Mouse (Mus musculus) heart, embryonic 14.5 days (tissue): ENCODE results near the gene Akap9. TPM values are rescaled to one million over a fixed set of nuclear protein-coding genes. Genes with fewer than 3 reads are reported as not detected.
A peak's percentile ranks its signal among the peaks of the same experiment; 100 is the strongest.
"Not testable (repeated sequence)": the region's sequence is repeated elsewhere in the genome, so short reads cannot be mapped to it uniquely, and the experiment has no call there.

Source experiments
- ATAC-seq: fragments of 200-750 bp; cut with Nextera tagmentation; 2 replicates; pipeline ENCODE4 v1.8.0; 2017; ENCODE audit warnings: low read depth, moderate TSS enrichment; ENCODE audit not compliant: insufficient number of reproducible peaks, insufficient read depth, low FRiP score
- H3K27ac ChIP-seq, 2 experiments: fragments of 200-500 bp in 1 of 2; fragments of 300-500 bp in 1 of 2; sonication (generic) in 1 of 2; replicated peaks in 1 of 2; 2 replicates each; pipeline ENCODE4 v1.5.1; 2012 to 2014; ENCODE audit warnings: low read depth in 2 of 2, low read length in 2 of 2, control low read depth in 1 of 2, mild to moderate bottlenecking in 1 of 2, mixed read lengths in 1 of 2; ENCODE audit not compliant: control insufficient read depth in 1 of 2, insufficient read depth in 1 of 2
- H3K27me3 ChIP-seq: fragments of 300-500 bp; sonication (generic); 2 replicates; pipeline ENCODE4 v1.6.1; 2014; ENCODE audit warnings: mild to moderate bottlenecking, low read length, control low read depth; ENCODE audit not compliant: control insufficient read depth, insufficient read depth
- H3K36me3 ChIP-seq: fragments of 300-500 bp; sonication (generic); 2 replicates; pipeline ENCODE4 v1.6.1; 2014; ENCODE audit warnings: mild to moderate bottlenecking, control low read depth, low read length, mixed read lengths; ENCODE audit not compliant: control insufficient read depth, insufficient read depth
- H3K4me1 ChIP-seq, 2 experiments: fragments of 200-500 bp in 1 of 2; fragments of 300-500 bp in 1 of 2; sonication (generic) in 1 of 2; 2 replicates each; pipeline ENCODE4 v1.6.1; 2012 to 2014; ENCODE audit warnings: low read length in 2 of 2, control low read depth in 1 of 2, mixed read lengths in 1 of 2; ENCODE audit not compliant: control insufficient read depth in 2 of 2, insufficient read depth in 2 of 2
- H3K4me2 ChIP-seq: fragments of 300-500 bp; sonication (generic); 2 replicates; pipeline ENCODE4 v1.6.1; 2014; ENCODE audit warnings: mild to moderate bottlenecking, low read length
- H3K4me3 ChIP-seq, 2 experiments: fragments of 200-500 bp in 1 of 2; fragments of 300-500 bp in 1 of 2; sonication (generic) in 1 of 2; 2 replicates each; pipeline ENCODE4 v1.5.1; 2012 to 2014; ENCODE audit warnings: low read length in 2 of 2, mild to moderate bottlenecking in 2 of 2, control low read depth in 1 of 2, low read depth in 1 of 2, moderate library complexity in 1 of 2; ENCODE audit not compliant: control insufficient read depth in 1 of 2, insufficient read depth in 1 of 2
- H3K9ac ChIP-seq: fragments of 300-500 bp; sonication (generic); 2 replicates; pipeline ENCODE4 v1.6.1; 2014; ENCODE audit warnings: mild to moderate bottlenecking, low read length
- H3K9me3 ChIP-seq: fragments of 300-500 bp; sonication (generic); 2 replicates; pipeline ENCODE4 v1.6.1; 2016; ENCODE audit warnings: low read length, control low read depth; ENCODE audit not compliant: control insufficient read depth
- WGBS: fragments of 180-500 bp; shearing (Covaris S2); extraction: QIAGEN DNeasy Blood & Tissue Kit; methylation state at CpG from one replicate; pipeline ENCODE4 v1.1.7; 2014; 5-methylcytosine and 5-hydroxymethylcytosine counted together
- polyA plus RNA-seq: library from polyadenylated mRNA; unstranded; fragments of >200 nt; fragmentation: Nextera tagmentation; extraction: Ambion mirVana; gene quantifications from 2 replicates; pipeline ENCODE4 v1.2.1, GENCODE M21; 2014

Gene Akap9
- polyA plus RNA-seq, 1 experiment from 2014 or later, result 104 TPM

DNA sequence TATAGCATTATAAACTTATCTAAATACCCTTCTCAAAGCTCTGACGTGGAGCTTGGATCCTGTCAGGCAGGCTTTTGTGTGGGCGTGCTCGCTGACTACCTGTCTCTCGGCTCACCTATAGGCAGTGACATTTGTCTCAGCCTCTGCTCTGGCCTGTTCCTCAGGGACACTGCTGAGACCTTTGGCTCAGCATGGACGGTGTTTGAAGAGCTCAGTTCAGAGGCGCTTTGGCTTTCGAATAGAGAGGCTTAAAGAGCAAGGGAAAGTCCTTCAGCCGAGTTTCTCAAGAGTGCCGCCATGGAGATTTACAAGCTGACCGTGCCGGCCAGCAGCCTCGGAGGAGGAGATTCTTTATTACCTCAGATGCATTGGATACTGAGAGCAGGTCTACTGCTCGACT is 95.3 kb downstream of the Akap9 start:
- H3K9ac ChIP-seq, result 0 out of 2 replicates have a peak overlapping the region, but pooled peaks have one; percentile 22
- peaks cover 14% of the 10 kb centered on the region; the same call in 1 of the 2 replicates for H3K36me3 ChIP-seq
- ATAC-seq, result no peak; the same call in 1 of the 2 replicates
- H3K9me3 ChIP-seq, result no peaks in the 10 kb centered on the region
- H3K4me1 ChIP-seq, result peaks cover 6 to 17% of the 10 kb centered on the region in 2 experiments
- WGBS, result 53% methylated on average over 13 of the region's 13 CpGs
- H3K4me2 ChIP-seq, result peak overlapping the region; percentile 23
- peak overlapping the region in 1 of 2 experiments; percentile 75; a peak in 3 of 4 replicates for H3K27ac ChIP-seq
- H3K4me3 ChIP-seq, result no peak overlapping the region
- H3K27me3 ChIP-seq, result no peaks in the 10 kb centered on the region

DNA sequence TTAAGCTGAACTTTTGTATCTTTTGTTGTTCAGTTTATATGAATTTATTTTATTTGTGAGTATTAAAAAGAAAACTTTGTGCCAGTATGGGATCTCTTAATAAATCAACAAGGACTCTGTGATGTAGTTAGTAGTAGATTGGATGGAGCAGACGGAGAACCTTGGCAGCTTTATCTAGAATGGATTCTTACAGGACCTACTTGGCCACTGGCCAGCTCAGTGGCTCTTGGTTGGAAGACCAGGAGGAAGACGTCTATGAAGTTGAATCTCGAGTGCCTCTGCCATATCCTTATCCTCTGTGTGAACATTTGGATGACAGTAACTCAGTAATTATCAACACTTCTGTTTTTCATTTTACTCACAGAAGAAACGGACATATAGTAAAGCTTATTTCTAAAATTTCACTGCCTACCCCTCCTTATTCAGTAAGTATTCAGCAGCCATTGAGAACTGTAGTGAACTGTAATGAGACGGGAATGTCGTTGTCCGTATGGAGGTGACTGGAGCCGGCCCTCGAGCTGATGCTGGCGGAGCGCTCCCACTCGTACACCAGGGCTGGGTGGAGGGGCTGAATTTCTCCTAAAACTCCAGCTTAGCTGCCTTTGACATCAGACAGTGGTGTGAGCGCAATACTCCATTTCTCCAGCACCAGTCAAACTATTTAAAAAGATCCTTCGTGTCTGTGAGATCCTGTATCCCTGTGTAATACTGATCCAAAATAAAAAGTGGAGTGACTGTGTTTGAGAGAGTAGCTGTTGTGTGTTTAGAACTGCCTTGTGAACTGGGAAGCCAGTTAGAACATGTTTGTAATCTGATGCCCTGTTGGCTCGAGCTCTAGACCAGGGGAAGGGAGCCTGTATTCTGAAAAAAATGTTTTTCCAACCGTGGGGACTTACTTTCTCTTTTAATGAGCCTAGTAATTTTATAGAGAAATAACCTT is 96.2 kb downstream of the Akap9 start:
- 26% methylated on average over 16 of the region's 16 CpGs for WGBS
- Histone ChIP-seq H3K27me3 (no peaks in the 10 kb centered on the region), H3K27ac (peak overlapping the region; percentile 78 to 87), H3K4me2 (peak overlapping the region; percentile 57), H3K4me1 (peaks cover 6 to 23% of the 10 kb centered on the region in 2 experiments), H3K9ac (peak overlapping the region; percentile 62), H3K9me3 (no peaks in the 10 kb centered on the region), H3K4me3 (peak overlapping the region; percentile 2 to 22; a peak in 3 of 4 replicates), H3K36me3 (peaks cover 19% of the 10 kb centered on the region)
- ATAC-seq, result no peak

- no peak for ATAC-seq
These were observed 96.9 kb downstream of the Akap9 start for GRCm38 (mm10) chr5:4024727-4025126.

GRCm38 (mm10) chr5:4026336-4026735 is 98.5 kb downstream of the Akap9 start:
- WGBS, result 45% methylated on average over 1 of the region's 1 CpGs
- H3K4me3 ChIP-seq, H3K9ac ChIP-seq, H3K4me2 ChIP-seq, ATAC-seq, H3K9me3 ChIP-seq, H3K27me3 ChIP-seq: not testable (repeated sequence)
- Histone ChIP-seq H3K36me3 (peaks cover 24% of the 10 kb centered on the region), H3K4me1 (peaks cover 6 to 23% of the 10 kb centered on the region in 2 experiments), H3K27ac (peak overlapping the region; percentile 44 to 56; a peak in 1 of 4 replicates)

More at GRCm38 (mm10) chr5:4024727-4025126, 96.9 kb downstream of the Akap9 start:
- peak overlapping the region; percentile 57 for H3K4me2 ChIP-seq
- 54% methylated on average over 4 of the region's 4 CpGs for WGBS
- H3K36me3 ChIP-seq, result peaks cover 17% of the 10 kb centered on the region
- peaks cover 6 to 23% of the 10 kb centered on the region in 2 experiments for H3K4me1 ChIP-seq
- peak overlapping the region in 1 of 2 experiments; percentile 22; a peak in 1 of 4 replicates for H3K4me3 ChIP-seq
- no peaks in the 10 kb centered on the region for H3K9me3 ChIP-seq
- H3K27ac ChIP-seq, result peak overlapping the region in 1 of 2 experiments; percentile 87; a peak in 2 of 4 replicates
- H3K9ac ChIP-seq, result peak overlapping the region; percentile 62; the same call in 1 of the 2 replicates
- H3K27me3 ChIP-seq, result no peaks in the 10 kb centered on the region

- Histone ChIP-seq H3K4me3 (no peak overlapping the region), H3K36me3 (peaks cover 35% of the 10 kb centered on the region), H3K27ac (0 out of 4 replicates have a peak overlapping the region, but pooled peaks of 1 of the 2 experiments have one; percentile 19), H3K9me3 (no peaks in the 10 kb centered on the region), H3K4me2 (no peak overlapping the region), H3K27me3 (no peaks in the 10 kb centered on the region), H3K9ac (no peak overlapping the region), H3K4me1 (peaks cover 2 to 19% of the 10 kb centered on the region in 2 experiments; a peak in 3 of 4 replicates)
- ATAC-seq, result no peak
- 72% methylated on average over 6 of the region's 6 CpGs for WGBS
These were observed 100.8 kb downstream of the Akap9 start for GRCm38 (mm10) chr5:4028486-4029173.

- H3K4me2 ChIP-seq, result no peak overlapping the region
- no peaks in the 10 kb centered on the region for H3K9me3 ChIP-seq
- H3K9ac ChIP-seq, result no peak overlapping the region
- no peak overlapping the region for H3K27ac ChIP-seq
- 89% methylated on average over 4 of the region's 4 CpGs for WGBS
- no peak overlapping the region for H3K4me3 ChIP-seq
- no peak for ATAC-seq
- H3K27me3 ChIP-seq, result no peaks in the 10 kb centered on the region
- peaks cover 0 to 7% of the 10 kb centered on the region in 2 experiments; a peak in 2 of 4 replicates for H3K4me1 ChIP-seq
- peaks cover 64% of the 10 kb centered on the region for H3K36me3 ChIP-seq
These were observed 104.0 kb downstream of the Akap9 start for GRCm38 (mm10) chr5:4031846-4032245.

- no peaks in the 10 kb centered on the region for H3K4me1 ChIP-seq
- H3K9ac ChIP-seq, result no peak overlapping the region
- no peak overlapping the region for H3K27ac ChIP-seq
- no peaks in the 10 kb centered on the region for H3K9me3 ChIP-seq
- no peak for ATAC-seq
- 94% methylated on average over 9 of the region's 9 CpGs for WGBS
- H3K27me3 ChIP-seq, result no peaks in the 10 kb centered on the region
- peaks cover 83% of the 10 kb centered on the region for H3K36me3 ChIP-seq
- H3K4me2 ChIP-seq, result no peak overlapping the region
- H3K4me3 ChIP-seq, result no peak overlapping the region
These were observed 108.8 kb downstream of the Akap9 start for GRCm38 (mm10) chr5:4036686-4037085.
